Mouse (Mus musculus): ENCODE data around the gene F2rl2.
A peak's percentile ranks its signal among the peaks of the same experiment; 100 is the strongest.

Gene F2rl2

DNA sequence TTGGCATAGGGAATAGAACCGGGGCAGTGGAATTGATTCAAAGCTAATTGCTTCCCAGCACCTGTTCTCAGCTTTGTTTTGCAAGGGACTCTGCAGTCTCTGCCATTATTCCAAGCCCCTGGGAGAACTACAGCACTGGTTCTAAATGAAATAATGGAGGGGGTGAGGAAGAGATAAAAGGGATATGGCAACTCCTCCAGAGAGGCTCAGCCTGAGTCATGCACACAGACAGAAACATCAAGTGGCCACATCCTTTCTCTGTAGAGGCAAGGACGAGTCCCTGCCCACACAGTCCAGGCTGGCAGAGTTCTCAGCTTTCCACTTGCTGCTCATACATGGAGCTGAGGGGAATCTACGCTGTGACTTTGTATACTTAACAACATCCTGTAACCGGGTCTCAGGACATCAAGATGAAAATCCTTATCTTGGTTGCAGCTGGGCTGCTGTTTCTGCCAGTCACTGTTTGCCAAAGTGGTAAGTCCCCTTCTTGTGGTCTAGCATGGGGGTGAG, at the start of gene F2rl2:
Gene F2rl2 (plus strand): TSS at position 200 of the 510 bp plus-strand sequence.
- no peak for DNase-seq (ENCODE audit: low read depth, low spot score)
- Histone ChIP-seq H3K36me3 (ENCODE audit: control insufficient read depth, insufficient read depth, low read length, poor library complexity, severe bottlenecking) (no peaks in the 10 kb centered on the region), H3K27me3 (ENCODE audit: control insufficient read depth, insufficient read depth, low read length, poor library complexity, severe bottlenecking) (no peaks in the 10 kb centered on the region)

DNA sequence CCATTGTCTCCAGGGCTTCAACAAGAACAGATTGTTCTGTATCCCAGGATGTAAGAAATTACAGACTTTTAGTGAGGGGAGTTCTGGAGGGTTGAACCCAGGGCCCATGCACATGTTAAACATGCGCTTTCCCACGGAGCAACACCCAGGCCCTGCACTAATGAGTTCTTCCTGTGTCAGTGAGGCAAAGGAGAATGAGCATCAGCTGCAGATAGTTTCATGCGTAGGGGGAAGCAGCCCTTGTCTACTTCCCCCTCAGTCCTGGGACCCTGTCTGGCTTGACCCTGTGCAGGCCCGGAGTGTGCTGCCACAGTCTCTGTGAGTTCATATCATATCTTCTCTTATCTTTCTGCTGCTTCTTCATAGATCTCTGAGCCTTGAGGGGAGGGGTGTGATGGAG, 49.4 kb upstream of the F2rl2 start:
- no peaks in the 10 kb centered on the region for H3K27me3 ChIP-seq (ENCODE audit: control insufficient read depth, insufficient read depth, low read length, poor library complexity, severe bottlenecking)
- H3K36me3 ChIP-seq (ENCODE audit: control insufficient read depth, insufficient read depth, low read length, poor library complexity, severe bottlenecking): no peaks in the 10 kb centered on the region
- no peak for DNase-seq (ENCODE audit: low read depth, low spot score)

DNA sequence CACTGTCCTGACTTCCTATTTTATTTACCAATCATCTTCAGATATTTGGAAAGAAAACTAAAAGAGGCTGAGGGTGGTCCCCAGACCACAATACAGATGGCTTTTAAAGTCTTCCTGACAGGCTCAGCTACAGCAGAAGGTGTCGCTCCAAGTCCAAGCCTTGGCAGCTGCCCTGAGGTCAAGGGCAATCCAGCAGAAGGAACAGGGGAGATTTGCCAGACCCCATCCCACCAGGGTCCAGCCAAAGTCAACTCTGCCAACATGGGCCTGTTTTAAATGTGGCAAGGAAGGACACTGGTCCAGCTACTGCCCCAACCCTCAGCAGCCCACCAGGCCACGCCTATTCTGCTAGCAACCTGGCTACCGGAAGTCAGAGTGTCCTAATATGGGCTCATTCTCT, 46.7 kb upstream of the F2rl2 start:
- Histone ChIP-seq H3K36me3 (ENCODE audit: control insufficient read depth, insufficient read depth, low read length, poor library complexity, severe bottlenecking) (no peaks in the 10 kb centered on the region), H3K27me3 (ENCODE audit: control insufficient read depth, insufficient read depth, low read length, poor library complexity, severe bottlenecking) (no peaks in the 10 kb centered on the region)
- no peak for DNase-seq (ENCODE audit: low read depth, low spot score)

DNA sequence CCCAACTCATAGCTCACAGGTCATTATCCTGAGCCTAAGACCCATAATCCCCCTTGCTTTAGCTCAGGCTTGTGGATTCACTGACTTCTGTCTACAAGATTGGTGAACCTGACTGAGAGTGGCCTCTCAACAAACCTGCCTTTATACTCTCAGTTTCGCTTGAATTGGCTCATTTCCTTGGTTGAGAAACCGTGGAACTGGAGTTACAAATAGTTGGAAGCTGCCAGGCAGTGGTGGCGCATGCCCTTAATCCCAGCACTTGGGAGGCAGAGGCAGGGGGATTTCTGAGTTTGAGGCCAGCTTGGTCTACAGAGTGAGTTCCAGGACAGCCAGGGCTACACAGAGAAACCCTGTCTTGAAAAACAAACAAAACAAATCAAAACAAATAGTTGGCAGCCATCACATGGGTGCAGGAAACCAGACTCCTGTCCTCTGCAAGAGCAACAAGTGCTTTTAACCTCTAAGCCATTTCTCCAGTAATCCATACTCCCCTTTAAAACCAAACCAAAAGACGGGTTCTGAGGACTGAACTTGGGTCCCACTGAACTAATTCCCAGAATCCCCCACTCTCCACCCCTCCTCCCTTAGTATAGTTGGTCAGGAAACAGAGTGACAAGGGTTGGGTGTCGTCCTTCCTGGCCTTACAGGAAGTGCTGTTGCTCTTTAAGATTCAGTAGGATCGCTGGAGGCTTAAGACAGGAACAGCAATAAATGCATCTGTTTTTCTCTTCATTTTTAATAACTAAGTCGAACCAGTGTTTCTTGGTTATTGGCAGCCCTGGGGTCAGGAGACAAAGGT, 44.6 kb upstream of the F2rl2 start:
- Histone ChIP-seq H3K27me3 (ENCODE audit: control insufficient read depth, insufficient read depth, low read length, poor library complexity, severe bottlenecking) (no peaks in the 10 kb centered on the region), H3K36me3 (ENCODE audit: control insufficient read depth, insufficient read depth, low read length, poor library complexity, severe bottlenecking) (no peaks in the 10 kb centered on the region)
- no peak for DNase-seq (ENCODE audit: low read depth, low spot score)

DNA sequence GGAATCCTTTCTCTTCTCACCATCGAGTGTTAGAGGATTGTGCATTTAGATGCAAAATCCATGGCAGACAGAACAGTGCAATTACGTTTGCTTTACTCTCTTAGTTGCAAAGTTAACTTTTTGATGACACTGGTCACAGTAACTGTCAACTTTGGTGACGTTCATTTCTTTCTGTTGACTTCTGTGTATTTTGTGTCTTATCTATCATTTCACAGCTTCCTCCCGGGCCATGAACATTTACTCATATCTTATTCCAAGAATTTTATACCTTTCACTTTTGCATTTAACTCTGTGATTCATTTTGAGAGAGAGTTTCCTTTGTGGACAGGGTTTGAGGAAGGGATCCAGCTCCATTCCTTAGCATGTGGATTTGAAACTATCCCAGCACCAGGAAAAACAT, 43.0 kb upstream of the F2rl2 start:
- no peaks in the 10 kb centered on the region for H3K36me3 ChIP-seq (ENCODE audit: control insufficient read depth, insufficient read depth, low read length, poor library complexity, severe bottlenecking)
- DNase-seq (ENCODE audit: low read depth, low spot score): no peak
- no peaks in the 10 kb centered on the region for H3K27me3 ChIP-seq (ENCODE audit: control insufficient read depth, insufficient read depth, low read length, poor library complexity, severe bottlenecking)

DNA sequence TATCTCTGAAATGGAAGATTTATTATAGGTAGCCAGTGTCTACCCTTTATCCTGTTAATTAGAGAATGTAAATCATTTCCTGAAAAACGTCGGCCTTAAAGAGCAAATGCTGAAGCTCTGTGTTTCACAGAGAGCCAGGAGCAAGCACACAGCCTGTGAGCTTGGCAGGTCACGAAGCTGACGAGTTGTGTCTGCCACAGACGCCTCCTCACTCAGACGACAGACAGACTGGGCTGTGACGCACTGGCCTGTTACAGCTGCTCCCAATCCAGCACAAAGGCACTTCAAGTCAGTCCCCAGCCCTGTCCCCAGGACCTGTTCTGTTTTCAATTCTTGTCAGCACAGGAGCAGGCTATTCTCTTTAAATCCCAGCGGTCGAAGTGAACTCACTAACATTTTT, 41.4 kb upstream of the F2rl2 start:
- DNase-seq (ENCODE audit: low read depth, low spot score): no peak
- H3K27me3 ChIP-seq (ENCODE audit: control insufficient read depth, insufficient read depth, low read length, poor library complexity, severe bottlenecking): no peaks in the 10 kb centered on the region
- H3K36me3 ChIP-seq (ENCODE audit: control insufficient read depth, insufficient read depth, low read length, poor library complexity, severe bottlenecking): no peaks in the 10 kb centered on the region

DNA sequence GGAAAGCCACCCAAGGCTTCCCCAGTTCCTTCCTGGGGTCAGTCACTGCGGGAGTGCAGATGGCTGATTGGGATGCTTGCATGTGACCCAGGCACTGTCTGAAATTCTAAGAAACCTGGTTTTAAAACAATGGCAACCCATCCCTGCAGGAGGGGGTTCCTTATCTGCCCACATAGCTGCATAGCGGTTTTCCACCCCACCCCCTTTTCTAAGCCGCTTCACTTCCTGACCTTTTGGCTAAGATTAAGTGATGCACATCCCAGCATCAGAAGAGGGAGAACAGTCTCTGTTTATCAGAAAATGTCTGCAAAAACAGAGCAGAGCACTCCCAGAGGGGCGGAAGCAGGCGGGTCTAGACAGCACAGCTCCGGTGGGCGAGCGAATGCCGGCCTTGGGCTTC, 39.5 kb upstream of the F2rl2 start:
- Histone ChIP-seq H3K27me3 (ENCODE audit: control insufficient read depth, insufficient read depth, low read length, poor library complexity, severe bottlenecking) (no peaks in the 10 kb centered on the region), H3K36me3 (ENCODE audit: control insufficient read depth, insufficient read depth, low read length, poor library complexity, severe bottlenecking) (no peaks in the 10 kb centered on the region)
- no peak for DNase-seq (ENCODE audit: low read depth, low spot score)

DNA sequence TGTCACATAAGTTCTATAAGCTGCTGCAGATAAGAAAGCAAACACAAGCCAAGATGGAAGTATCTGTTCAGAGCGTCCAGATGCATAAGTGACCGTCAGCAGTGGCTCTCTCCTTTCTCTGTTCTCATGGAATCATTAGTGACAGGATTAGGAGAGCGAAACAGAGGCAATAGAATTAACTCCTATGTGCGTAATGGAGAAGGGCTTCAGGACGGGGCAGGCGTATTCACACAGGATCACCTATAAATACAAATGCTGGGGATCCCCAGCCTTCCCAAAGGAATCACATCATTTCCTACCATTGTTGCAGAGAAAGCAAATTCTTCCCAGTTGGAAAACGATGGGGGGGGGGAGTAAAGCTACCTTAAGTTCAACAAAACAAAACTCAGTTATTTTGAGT, 37.2 kb upstream of the F2rl2 start:
- no peak for DNase-seq (ENCODE audit: low read depth, low spot score)
- Histone ChIP-seq H3K36me3 (ENCODE audit: control insufficient read depth, insufficient read depth, low read length, poor library complexity, severe bottlenecking) (no peaks in the 10 kb centered on the region), H3K27me3 (ENCODE audit: control insufficient read depth, insufficient read depth, low read length, poor library complexity, severe bottlenecking) (no peaks in the 10 kb centered on the region)

DNA sequence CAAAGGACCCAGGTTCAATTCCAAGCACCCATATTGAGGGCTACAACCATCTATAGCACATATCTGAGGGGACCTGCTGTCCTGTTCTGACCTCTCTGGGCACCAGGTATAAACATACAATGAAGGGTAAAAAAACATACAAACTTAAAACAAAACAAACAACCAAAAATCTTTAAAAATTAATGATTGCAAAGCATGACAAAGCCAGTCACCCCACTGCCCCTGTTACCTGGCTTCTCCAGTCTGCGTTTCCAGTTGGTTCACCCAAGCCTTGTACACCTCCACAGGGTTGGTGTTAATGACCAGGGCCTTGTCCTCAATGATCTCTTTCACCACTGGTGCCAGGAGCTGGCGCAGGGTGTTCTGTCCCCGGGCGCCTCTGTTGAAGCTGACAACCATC, 32.8 kb upstream of the F2rl2 start:
- Histone ChIP-seq H3K27me3 (ENCODE audit: control insufficient read depth, insufficient read depth, low read length, poor library complexity, severe bottlenecking) (no peaks in the 10 kb centered on the region), H3K36me3 (ENCODE audit: control insufficient read depth, insufficient read depth, low read length, poor library complexity, severe bottlenecking) (no peaks in the 10 kb centered on the region)
- no peak for DNase-seq (ENCODE audit: low read depth, low spot score)

DNA sequence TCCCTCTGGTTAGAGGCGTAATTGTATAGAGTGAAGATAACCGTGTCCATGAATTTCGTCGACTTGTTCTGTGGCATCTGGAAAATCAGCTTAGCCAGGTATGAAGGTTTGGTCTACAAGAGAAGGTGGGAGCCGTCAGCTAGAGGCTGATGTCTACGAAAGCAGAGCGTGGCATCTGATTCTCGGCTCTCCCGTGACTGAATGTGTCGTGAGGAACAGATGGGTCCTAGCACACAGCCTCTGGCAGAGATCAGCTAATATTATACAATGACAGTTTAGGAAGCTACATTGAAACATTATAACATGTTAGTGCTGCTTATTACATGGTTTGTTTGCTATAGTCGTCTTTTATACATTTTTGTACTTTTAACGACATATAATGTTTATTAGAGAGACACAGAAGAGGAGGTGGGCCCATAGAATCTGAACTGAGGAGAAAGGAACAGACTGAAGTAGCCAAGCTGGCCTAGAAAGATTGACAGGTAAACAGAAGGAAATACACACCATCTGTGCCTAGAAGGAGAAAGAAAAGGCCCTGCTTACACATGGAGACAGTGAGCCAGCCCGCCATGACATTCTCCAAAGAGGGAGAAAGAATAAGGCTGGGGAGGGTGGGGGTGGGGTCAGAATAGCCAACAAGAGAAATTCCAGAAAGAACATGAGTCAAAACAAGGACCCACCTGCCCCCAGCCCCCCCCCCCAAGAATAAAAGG, 30.9 kb upstream of the F2rl2 start:
- H3K36me3 ChIP-seq (ENCODE audit: control insufficient read depth, insufficient read depth, low read length, poor library complexity, severe bottlenecking): no peaks in the 10 kb centered on the region
- no peak for DNase-seq (ENCODE audit: low read depth, low spot score)
- H3K27me3 ChIP-seq (ENCODE audit: control insufficient read depth, insufficient read depth, low read length, poor library complexity, severe bottlenecking): no peaks in the 10 kb centered on the region

DNA sequence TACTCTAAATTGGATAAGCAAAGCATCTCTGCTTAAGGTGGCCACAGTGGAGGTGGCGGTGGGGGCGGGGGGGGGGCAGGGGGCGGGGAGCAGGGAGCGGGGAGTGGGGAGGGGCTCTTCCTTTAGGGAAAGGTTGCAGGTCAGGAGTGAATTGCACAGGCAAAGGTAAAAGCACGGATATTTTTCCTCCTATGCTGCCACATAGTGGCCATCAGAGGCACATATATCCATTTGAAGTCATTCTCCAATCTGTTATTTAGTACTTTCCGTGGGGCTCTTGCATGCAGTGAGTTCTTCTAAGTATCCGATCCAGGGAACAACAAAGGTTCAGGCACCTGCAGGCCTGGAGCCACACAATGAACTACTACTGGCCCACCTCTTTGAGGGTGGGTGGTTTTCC, 29.4 kb upstream of the F2rl2 start:
- Histone ChIP-seq H3K27me3 (ENCODE audit: control insufficient read depth, insufficient read depth, low read length, poor library complexity, severe bottlenecking) (no peaks in the 10 kb centered on the region), H3K36me3 (ENCODE audit: control insufficient read depth, insufficient read depth, low read length, poor library complexity, severe bottlenecking) (no peaks in the 10 kb centered on the region)
- no peak for DNase-seq (ENCODE audit: low read depth, low spot score)

DNA sequence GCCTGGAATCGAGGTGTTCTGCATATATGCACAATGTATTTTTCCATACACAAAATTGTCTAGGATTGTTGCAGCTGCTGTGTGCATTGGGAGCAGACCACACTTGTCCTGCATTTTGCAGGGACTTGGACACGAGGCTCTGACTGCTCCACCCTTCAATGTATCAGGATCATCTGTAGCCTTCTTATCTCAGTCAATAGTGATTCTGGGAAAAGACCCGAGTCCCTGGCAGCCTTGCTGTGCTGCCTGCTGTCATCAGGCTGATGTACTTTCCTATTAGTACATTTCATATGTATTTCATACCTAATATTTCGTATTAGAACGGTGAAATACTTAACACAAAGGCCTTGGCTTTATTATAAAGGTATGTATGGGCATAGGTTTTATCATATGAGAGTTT, 26.1 kb upstream of the F2rl2 start:
- H3K36me3 ChIP-seq (ENCODE audit: control insufficient read depth, insufficient read depth, low read length, poor library complexity, severe bottlenecking): no peaks in the 10 kb centered on the region
- no peak for DNase-seq (ENCODE audit: low read depth, low spot score)
- H3K27me3 ChIP-seq (ENCODE audit: control insufficient read depth, insufficient read depth, low read length, poor library complexity, severe bottlenecking): no peaks in the 10 kb centered on the region

DNA sequence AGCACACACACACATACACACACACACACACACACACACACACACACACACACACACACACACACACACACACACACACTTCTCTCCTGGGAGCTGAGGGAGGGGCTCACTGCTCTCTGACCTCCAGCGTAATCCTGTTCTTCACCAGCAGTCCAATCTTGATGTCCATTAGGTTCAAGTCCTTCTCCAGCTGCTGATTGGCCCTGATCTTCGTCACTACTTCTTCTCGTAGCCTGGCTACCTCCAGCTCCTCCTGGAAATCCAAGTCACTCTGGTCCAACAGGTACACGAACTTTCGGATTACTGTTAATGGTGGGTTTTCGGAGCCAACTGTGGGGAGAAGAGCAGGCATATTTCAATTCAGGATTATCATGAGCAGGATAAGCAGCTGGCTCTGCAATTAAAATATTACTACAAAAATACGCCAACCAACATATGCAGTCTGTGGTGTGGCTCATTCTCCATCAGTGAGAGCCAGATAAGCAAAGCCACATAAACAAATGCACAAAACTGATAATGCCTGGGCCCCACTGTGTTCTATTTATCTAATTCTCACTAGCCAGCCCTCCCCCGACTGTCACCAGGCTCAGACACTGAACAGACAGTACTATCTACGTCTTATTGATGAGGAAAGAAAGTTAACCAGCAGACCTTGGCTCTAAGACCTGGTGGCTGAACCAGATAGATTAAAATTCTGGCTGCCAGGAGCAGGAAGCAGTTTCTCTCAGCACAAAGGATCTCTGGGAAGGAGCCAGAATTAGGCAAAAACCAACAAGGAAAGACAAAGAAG, 25.4 kb upstream of the F2rl2 start:
- H3K36me3 ChIP-seq (ENCODE audit: control insufficient read depth, insufficient read depth, low read length, poor library complexity, severe bottlenecking): no peaks in the 10 kb centered on the region
- H3K27me3 ChIP-seq (ENCODE audit: control insufficient read depth, insufficient read depth, low read length, poor library complexity, severe bottlenecking): no peaks in the 10 kb centered on the region
- no peak for DNase-seq (ENCODE audit: low read depth, low spot score)

DNA sequence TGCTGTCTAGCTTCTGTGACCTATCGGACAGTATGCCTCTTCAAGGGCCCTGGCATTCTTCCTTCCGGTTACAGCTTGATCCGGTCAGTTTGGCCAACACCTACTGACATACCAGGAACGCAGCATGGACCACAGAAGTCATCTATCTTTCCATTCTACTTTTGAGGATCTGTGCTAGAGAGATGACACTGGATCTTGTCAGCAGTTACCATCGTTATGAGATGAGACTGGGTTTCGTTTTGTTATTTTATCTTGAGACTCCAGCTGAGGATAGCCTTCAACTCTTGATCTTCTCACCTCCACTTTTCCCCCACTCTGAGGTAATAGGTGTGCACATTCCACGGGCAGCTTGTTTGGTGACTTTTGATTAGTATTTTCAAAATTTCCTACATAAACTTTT, 24.3 kb upstream of the F2rl2 start:
- Histone ChIP-seq H3K27me3 (ENCODE audit: control insufficient read depth, insufficient read depth, low read length, poor library complexity, severe bottlenecking) (no peaks in the 10 kb centered on the region), H3K36me3 (ENCODE audit: control insufficient read depth, insufficient read depth, low read length, poor library complexity, severe bottlenecking) (no peaks in the 10 kb centered on the region)
- DNase-seq (ENCODE audit: low read depth, low spot score): no peak

DNA sequence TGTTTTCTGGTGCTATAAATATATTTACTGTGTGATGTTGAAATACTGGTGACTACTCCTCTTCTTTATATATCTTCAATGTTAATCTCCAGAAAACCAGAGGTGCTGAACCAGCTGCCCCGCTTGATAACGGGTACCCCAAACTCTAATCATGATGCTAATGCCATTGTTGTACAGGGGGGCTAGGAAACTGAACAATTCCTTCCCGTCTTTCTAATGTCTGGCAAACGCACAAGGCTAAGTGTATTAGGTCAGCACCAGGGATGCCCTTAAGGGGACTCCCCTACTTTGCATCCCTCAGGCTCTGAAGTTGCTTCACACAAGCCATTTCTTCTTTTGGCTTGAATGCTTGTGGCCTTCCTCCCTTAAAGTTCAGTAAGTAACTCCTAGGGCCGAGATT, 17.6 kb upstream of the F2rl2 start:
- no peaks in the 10 kb centered on the region for H3K36me3 ChIP-seq (ENCODE audit: control insufficient read depth, insufficient read depth, low read length, poor library complexity, severe bottlenecking)
- no peaks in the 10 kb centered on the region for H3K27me3 ChIP-seq (ENCODE audit: control insufficient read depth, insufficient read depth, low read length, poor library complexity, severe bottlenecking)
- DNase-seq (ENCODE audit: low read depth, low spot score): peak; percentile 16
